Mouse (Mus musculus): ENCODE results near the gene Tmem175.

- TF ChIP-seq CTCF (IDR thresholded peaks at IDR 0.05; ENCODE audit: borderline replicate concordance, insufficient read depth, low read depth, low read length) (no peak), POLR2A (IDR thresholded peaks at IDR 0.05; ENCODE audit: borderline replicate concordance, insufficient read depth, low read length) (no peak)
Measured at GRCm38 (mm10) chr5:108643674-108644073, 14.1 kb downstream of the Tmem175 start.
